Mouse (Mus musculus) embryonic fibroblast, embryonic 13.5 days (primary cell): Measurements from ENCODE around the gene Usf1. TPM values are rescaled to one million over a fixed set of nuclear protein-coding genes. Genes with fewer than 3 reads are reported as not detected.

ENCODE experiments used
- H3K27ac ChIP-seq: 2 replicates; pipeline ENCODE4 v1.5.1; 2012; ENCODE audit warnings: low read length, control low read depth, inconsistent platforms; ENCODE audit not compliant: insufficient read depth
- H3K4me1 ChIP-seq: 2 replicates; pipeline ENCODE4 v1.6.1; 2011; ENCODE audit warnings: low read length; ENCODE audit not compliant: control insufficient read depth, insufficient read depth
- H3K4me3 ChIP-seq: 2 replicates; pipeline ENCODE4 v1.5.1; 2011; ENCODE audit warnings: mild to moderate bottlenecking, control low read depth, low read length; ENCODE audit not compliant: insufficient read depth
- CTCF ChIP-seq: IDR thresholded peaks from 2 replicates; pipeline ENCODE4 v1.5.1; 2011; ENCODE audit warnings: mild to moderate bottlenecking, control low read depth, low read length, moderate library complexity, borderline replicate concordance; ENCODE audit not compliant: insufficient read depth
- POLR2A ChIP-seq: IDR thresholded peaks from 2 replicates; pipeline ENCODE4 v1.6.1; 2011; ENCODE audit warnings: low read depth, mild to moderate bottlenecking, control low read depth, low read length, moderate library complexity
- polyA plus RNA-seq: library from polyadenylated mRNA; stranded (reverse); fragments of >200 nt; gene quantifications from 2 replicates; pipeline ENCODE4 v1.2.4, GENCODE M21; 2011; ENCODE audit warnings: low read depth; ENCODE audit not compliant: missing spikeins, insufficient read length

Usf1 gene
- polyA plus RNA-seq, 1 experiment: 37.3 TPM

DNA sequence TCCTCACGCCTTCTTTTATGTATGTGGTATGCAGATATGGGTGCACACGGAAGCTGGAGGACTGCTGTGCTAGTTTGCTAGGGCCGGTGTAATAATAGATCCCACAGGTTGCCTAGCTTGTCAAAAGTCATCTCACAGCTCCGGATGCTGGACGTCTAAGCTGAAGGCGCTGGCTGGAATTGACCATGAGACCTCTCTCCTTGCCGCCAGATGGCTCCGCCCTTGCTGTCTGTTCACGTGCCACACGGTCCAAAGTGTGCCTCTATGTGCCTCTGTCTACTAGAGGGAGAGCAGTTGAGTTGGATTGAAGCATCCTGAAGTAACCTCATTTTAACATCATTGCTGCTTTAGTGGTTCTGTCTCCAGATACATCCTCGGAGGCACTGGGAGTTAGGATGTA, 38.9 kb downstream of the Usf1 start:
- no peak overlapping the region for H3K27ac ChIP-seq
- H3K4me1 ChIP-seq: no peaks in the 10 kb centered on the region
- TF ChIP-seq CTCF: no peak
- no peak for TF ChIP-seq POLR2A
- no peak overlapping the region for H3K4me3 ChIP-seq

DNA sequence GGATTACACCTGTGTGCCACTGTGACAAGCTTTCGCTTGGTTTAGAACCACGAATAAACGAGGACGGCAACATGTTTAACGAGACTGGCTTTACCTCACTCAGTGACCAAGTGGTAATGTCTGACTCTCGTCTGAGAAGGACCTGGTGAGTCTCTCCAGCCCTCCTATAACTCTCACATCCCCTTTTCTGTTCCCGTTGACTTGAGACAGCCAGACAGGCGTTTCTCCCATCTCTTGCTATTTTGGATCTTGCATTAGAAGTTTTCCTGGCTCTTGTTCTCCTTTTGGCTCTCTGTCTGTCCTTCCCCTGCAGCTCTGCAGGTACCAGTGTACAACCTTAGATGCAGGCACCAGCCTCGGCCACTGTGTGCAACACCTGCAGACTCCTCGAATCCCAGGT, 39.9 kb downstream of the Usf1 start:
- Histone ChIP-seq H3K27ac (no peak overlapping the region), H3K4me1 (no peaks in the 10 kb centered on the region), H3K4me3 (no peak overlapping the region)
- TF ChIP-seq CTCF (no peak), POLR2A (no peak)

DNA sequence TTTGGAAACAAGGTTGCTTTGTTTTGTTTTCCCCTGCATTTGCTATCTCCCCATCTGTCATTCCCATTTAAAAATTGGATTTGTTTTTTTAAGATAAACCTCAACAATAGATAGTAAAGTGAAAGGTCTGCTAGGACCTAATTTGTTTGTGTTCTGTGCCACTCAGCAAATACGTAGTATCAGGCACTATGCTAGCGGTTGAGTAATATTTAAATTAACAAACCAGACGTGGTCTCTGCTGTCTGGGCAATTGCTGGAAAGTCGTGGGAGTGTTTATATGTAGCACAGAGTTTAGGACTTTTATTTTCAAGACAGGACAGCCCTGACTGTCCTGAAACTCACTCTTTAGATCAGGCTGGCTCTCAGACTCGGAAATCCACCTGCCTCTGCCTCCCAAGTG, 41.4 kb downstream of the Usf1 start:
- no peak overlapping the region for H3K4me3 ChIP-seq
- H3K27ac ChIP-seq: no peak overlapping the region
- TF ChIP-seq CTCF (no peak), POLR2A (no peak)
- H3K4me1 ChIP-seq: no peaks in the 10 kb centered on the region

DNA sequence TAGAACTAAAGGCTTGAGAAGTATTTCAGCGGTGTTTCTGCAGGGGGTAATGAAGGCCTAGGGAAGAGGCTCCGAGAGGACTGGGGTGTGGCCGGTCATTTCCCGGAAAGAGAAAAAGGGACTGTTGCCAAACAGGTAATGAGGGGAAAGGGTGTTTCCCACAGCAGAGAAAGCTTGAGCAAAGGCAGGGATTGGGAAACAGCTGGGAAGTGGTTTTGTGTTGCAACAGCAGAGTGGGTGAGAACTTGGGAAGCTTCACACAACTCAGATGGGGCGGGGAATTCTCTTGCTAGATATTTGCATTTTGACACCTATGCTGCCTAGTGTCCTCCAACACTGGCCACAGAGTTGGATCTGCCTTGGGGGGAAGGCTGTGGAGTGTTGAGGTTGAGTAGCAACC, 41.8 kb downstream of the Usf1 start:
- no peak overlapping the region for H3K4me3 ChIP-seq
- TF ChIP-seq CTCF (no peak), POLR2A (no peak)
- H3K27ac ChIP-seq: no peak overlapping the region
- no peaks in the 10 kb centered on the region for H3K4me1 ChIP-seq

GRCm38 (mm10) chr1:171454926-171455325, 43.8 kb downstream of the Usf1 start:
- Histone ChIP-seq H3K4me1 (no peaks in the 10 kb centered on the region), H3K27ac (no peak overlapping the region), H3K4me3 (no peak overlapping the region)
- TF ChIP-seq CTCF (no peak), POLR2A (no peak)

DNA sequence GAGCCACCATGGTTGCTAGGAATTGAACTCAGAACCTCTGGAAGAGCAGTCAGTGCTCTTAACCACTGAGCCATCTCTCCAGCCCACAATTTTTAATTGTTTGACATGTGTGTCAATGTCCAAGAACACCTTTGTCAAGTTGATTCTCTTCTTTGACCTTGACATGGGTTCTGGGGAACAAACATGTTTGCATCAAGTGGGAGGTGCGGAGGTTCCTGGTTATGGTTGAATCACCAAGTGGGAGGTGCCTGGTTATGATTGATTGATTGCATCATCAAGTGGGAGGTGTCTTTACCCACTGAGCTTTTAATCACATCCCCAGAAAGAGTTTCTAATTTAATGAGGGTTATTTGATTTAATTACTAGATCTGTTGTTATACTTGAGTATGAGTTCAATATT, 46.5 kb downstream of the Usf1 start:
- no peak overlapping the region for H3K27ac ChIP-seq

GRCm38 (mm10) chr1:171459791-171460190, 48.7 kb downstream of the Usf1 start:
- no peak overlapping the region for H3K27ac ChIP-seq
- no peaks in the 10 kb centered on the region for H3K4me1 ChIP-seq
- TF ChIP-seq CTCF (no peak), POLR2A (no peak)
- H3K4me3 ChIP-seq: no peak overlapping the region

More for the DNA sequence above, 46.5 kb downstream of the Usf1 start:
- Histone ChIP-seq H3K4me3 (no peak overlapping the region), H3K4me1 (no peaks in the 10 kb centered on the region)
- TF ChIP-seq POLR2A (no peak), CTCF (no peak)

GRCm38 (mm10) chr1:171460551-171461503, 49.7 kb downstream of the Usf1 start:
- H3K4me1 ChIP-seq: no peaks in the 10 kb centered on the region
- no peak overlapping the region for H3K27ac ChIP-seq
- TF ChIP-seq CTCF (no peak), POLR2A (no peak)
- H3K4me3 ChIP-seq: no peak overlapping the region

- Histone ChIP-seq H3K4me3 (no peak overlapping the region), H3K4me1 (no peaks in the 10 kb centered on the region), H3K27ac (no peak overlapping the region)
- no peak for TF ChIP-seq CTCF
- no peak for TF ChIP-seq POLR2A
These were observed 52.0 kb downstream of the Usf1 start for GRCm38 (mm10) chr1:171463133-171463532.

GRCm38 (mm10) chr1:171465749-171466412, 54.8 kb downstream of the Usf1 start:
- Histone ChIP-seq H3K27ac (no peak overlapping the region), H3K4me3 (no peak overlapping the region), H3K4me1 (no peaks in the 10 kb centered on the region)
- TF ChIP-seq POLR2A (no peak), CTCF (no peak)
